13 mouse cellular contexts compared by ENCODE assay signal in genomic region chr4:137932554-137933178, GRCm38 (mm10).
DNase-seq lines count a peak whose midpoint lies in the region; ATAC-seq and TF ChIP-seq lines count a peak whose summit lies in the region.
"Had no signal": no experiment of that assay in that cellular context is flagged by ENCODE, and none has a peak within 500 bp of the region (broad histone marks: within the 10 kb centered on the region; RNA-seq: fewer than 3 reads in every experiment).

No protein-coding gene starts in this region.

- no peaks in the 10 kb centered on the region; the same call in 1 of the 2 replicates for H3K9me3 ChIP-seq in hindbrain, embryonic 13.5 days
- H3K9me3 ChIP-seq in hindbrain, embryonic 11.5 days (ENCODE audit: control insufficient read depth, low read length), result no peaks in the 10 kb centered on the region
- H3K9me3 ChIP-seq: midbrain, embryonic 12.5 days had no signal

- no peak for TF ChIP-seq POLR2A in testis, adult 2 months (IDR thresholded peaks at IDR 0.05; ENCODE audit: control insufficient read depth, low read depth, low read length)

- ATAC-seq in hindbrain, embryonic 13.5 days (ENCODE audit: low FRiP score), result no peak
- ATAC-seq in hindbrain, embryonic 11.5 days (ENCODE audit: low FRiP score), result no peak

- no peak overlapping the region for H3K4me3 ChIP-seq in hindbrain, embryonic 13.5 days
- no peak overlapping the region for H3K4me3 ChIP-seq in hindbrain, embryonic 11.5 days (ENCODE audit: low read depth, low read length)
- no peak overlapping the region for H3K4me3 ChIP-seq in testis, adult 2 months (ENCODE audit: control insufficient read depth, low read depth, low read length)
- H3K4me3 ChIP-seq: kidney, embryonic 15.5 days; midbrain, embryonic 12.5 days had no signal

- H3K4me2 ChIP-seq in hindbrain, embryonic 13.5 days, result no peak overlapping the region
- H3K4me2 ChIP-seq in hindbrain, embryonic 11.5 days (replicated peaks; ENCODE audit: low read depth, low read length), result no peak overlapping the region
- H3K4me2 ChIP-seq: kidney, embryonic 15.5 days; midbrain, embryonic 12.5 days had no signal

- H3K4me1 ChIP-seq in hindbrain, embryonic 13.5 days (replicated peaks), result peaks cover 51% of the 10 kb centered on the region
- peaks cover 8% of the 10 kb centered on the region; the same call in 1 of the 2 replicates for H3K4me1 ChIP-seq in hindbrain, embryonic 11.5 days (replicated peaks; ENCODE audit: control insufficient read depth, insufficient read depth, low read length)
- H3K4me1 ChIP-seq in testis, adult 2 months (ENCODE audit: control insufficient read depth, insufficient read depth, low read length), result peaks cover 10% of the 10 kb centered on the region

- no peak for TF ChIP-seq CTCF in testis, adult 2 months (IDR thresholded peaks at IDR 0.05; ENCODE audit: control insufficient read depth, insufficient read depth, insufficient replicate concordance, low read depth, low read length)

- WGBS in hindbrain, embryonic 13.5 days, result 43% methylated on average over 6 of the region's 6 CpGs
- 65% methylated on average over 6 of the region's 6 CpGs for WGBS in hindbrain, embryonic 11.5 days

- DNase-seq in adrenal gland, postnatal 36 days, result peak; percentile 44 to 48
- no peak for DNase-seq in adrenal gland, adult 18-20 months (ENCODE audit: low spot score in 2 of 2)
- no peak for DNase-seq in hindbrain, embryonic 11.5 days (ENCODE audit: low spot score)
- no peak for DNase-seq in testis, postnatal 10 days (ENCODE audit: low spot score)
- DNase-seq in T-cell, adult 2 months (ENCODE audit: low spot score), result no peak
- no peak for DNase-seq in kidney, postnatal 4 days
- DNase-seq: cerebellum, adult 2 months; layer of hippocampus, postnatal 36 days; right cerebral cortex, postnatal 25 days had no signal

- H3K27ac ChIP-seq in hindbrain, embryonic 13.5 days, result peak overlapping the region; percentile 40
- H3K27ac ChIP-seq in hindbrain, embryonic 11.5 days (ENCODE audit: low read depth, low read length), result no peak overlapping the region
- H3K27ac ChIP-seq in testis, adult 2 months (ENCODE audit: control insufficient read depth, insufficient read depth, low read depth, low read length), result peak overlapping the region; percentile 82
- H3K27ac ChIP-seq: kidney, embryonic 15.5 days; midbrain, embryonic 12.5 days had no signal

- no peak overlapping the region for H3K9ac ChIP-seq in hindbrain, embryonic 13.5 days
- H3K9ac ChIP-seq in hindbrain, embryonic 11.5 days (ENCODE audit: low read depth, low read length), result no peak overlapping the region
- H3K9ac ChIP-seq: kidney, embryonic 15.5 days; midbrain, embryonic 12.5 days had no signal

- H3K36me3 ChIP-seq in hindbrain, embryonic 13.5 days, result peaks cover 40% of the 10 kb centered on the region
- H3K36me3 ChIP-seq in hindbrain, embryonic 11.5 days (ENCODE audit: control insufficient read depth, insufficient read depth, low read length), result no peaks in the 10 kb centered on the region
- H3K36me3 ChIP-seq in testis, adult 2 months (ENCODE audit: control insufficient read depth, insufficient read depth, low read length), result no peaks in the 10 kb centered on the region

- H3K27me3 ChIP-seq in hindbrain, embryonic 13.5 days, result no peaks in the 10 kb centered on the region
- no peaks in the 10 kb centered on the region for H3K27me3 ChIP-seq in hindbrain, embryonic 11.5 days (ENCODE audit: control insufficient read depth, insufficient read depth, low read length)
- no peaks in the 10 kb centered on the region for H3K27me3 ChIP-seq in testis, adult 2 months (ENCODE audit: control insufficient read depth, insufficient read depth, low read length)
- H3K27me3 ChIP-seq: kidney, embryonic 15.5 days; midbrain, embryonic 12.5 days had no signal

Comparison
In these comparisons a context has a peak if more than half of its experiments do, and no peak if none do; other contexts are left out.
1. DNase-seq: peak in adrenal gland, postnatal 36 days (2 of 2); none in adrenal gland, adult 18-20 months (0 of 2), hindbrain, embryonic 11.5 days (single experiment), testis, postnatal 10 days (single experiment), T-cell, adult 2 months (single experiment) and kidney, postnatal 4 days (0 of 2).